Mouse (Mus musculus): ENCODE results near the gene Ash1l.

DNA sequence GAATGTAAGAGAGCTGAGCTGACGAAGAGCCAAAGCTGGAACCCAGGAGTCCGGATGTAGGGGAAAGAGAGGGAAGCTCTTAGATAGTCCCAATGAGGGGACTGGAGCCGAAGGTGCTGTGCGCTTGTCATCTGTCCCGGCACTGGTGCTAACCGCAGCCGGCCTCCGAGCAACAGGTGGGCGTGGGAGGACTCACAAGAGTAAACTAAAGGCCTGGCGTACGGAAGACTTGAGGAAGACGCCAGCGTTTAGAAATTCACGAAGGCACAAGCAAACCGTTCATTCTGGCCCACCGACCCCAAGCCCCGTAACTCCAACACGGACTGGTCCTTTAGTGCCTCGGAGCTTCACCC lies 151.0 kb downstream of the Ash1l start:
- TF ChIP-seq CTCF (IDR thresholded peaks at IDR 0.05; ENCODE audit: control insufficient read depth, insufficient read depth, insufficient read length) (no peak), MYOD1 (IDR thresholded peaks at IDR 0.05; ENCODE audit: control insufficient read depth, insufficient read length, low read depth) (no peak)

Data from C2C12 (cell line).